Mouse (Mus musculus) cerebellum, postnatal 25 days (tissue): Measurements from ENCODE around the gene Ntan1.

Source experiments
- DNase-seq, 2 experiments: peaks; one replicate each; pipeline ENCODE4 v3.0.0; 2021; ENCODE audit warnings: mixed read lengths in 2 of 2

Ntan1 gene

GRCm38 (mm10) chr16:13834382-13834781 is 15.7 kb downstream of the Ntan1 start:
- no peak for DNase-seq

GRCm38 (mm10) chr16:13840056-13840455 is 21.4 kb downstream of the Ntan1 start:
- no peak for DNase-seq

- no peak for DNase-seq
These were observed 22.3 kb downstream of the Ntan1 start for GRCm38 (mm10) chr16:13840956-13841355.

GRCm38 (mm10) chr16:13845031-13845430 is 26.4 kb downstream of the Ntan1 start:
- no peak for DNase-seq

GRCm38 (mm10) chr16:13846675-13847074 is 28.0 kb downstream of the Ntan1 start:
- no peak for DNase-seq

- no peak for DNase-seq
These were observed 29.7 kb downstream of the Ntan1 start for GRCm38 (mm10) chr16:13848310-13848709.

- DNase-seq, result no peak
These were observed 32.8 kb downstream of the Ntan1 start for GRCm38 (mm10) chr16:13851446-13851845.

- no peak for DNase-seq
These were observed 35.2 kb downstream of the Ntan1 start for GRCm38 (mm10) chr16:13853886-13854285.

GRCm38 (mm10) chr16:13866076-13866475 is 47.4 kb downstream of the Ntan1 start:
- DNase-seq, result no peak

GRCm38 (mm10) chr16:13866616-13867015 is 48.0 kb downstream of the Ntan1 start:
- no peak for DNase-seq

GRCm38 (mm10) chr16:13867406-13867805 is 48.8 kb downstream of the Ntan1 start:
- peak in 1 of 2 experiments; percentile 40 for DNase-seq

GRCm38 (mm10) chr16:13867910-13868514 is 49.4 kb downstream of the Ntan1 start:
- DNase-seq, result peak; percentile 11 to 16

- peak in 1 of 2 experiments; percentile 23 for DNase-seq
These were observed 56.8 kb downstream of the Ntan1 start for GRCm38 (mm10) chr16:13875483-13875882.

GRCm38 (mm10) chr16:13883094-13883774 is 64.6 kb downstream of the Ntan1 start:
- no peak for DNase-seq
